Mouse (Mus musculus) cerebellum, postnatal 36 days (tissue): ENCODE data around the gene Trank1.

ENCODE experiments used
- DNase-seq, 2 experiments: peaks; one replicate each; pipeline ENCODE4 v3.0.0; 2021 to 2022; ENCODE audit warnings: mixed read lengths in 2 of 2

The Trank1 gene

DNA sequence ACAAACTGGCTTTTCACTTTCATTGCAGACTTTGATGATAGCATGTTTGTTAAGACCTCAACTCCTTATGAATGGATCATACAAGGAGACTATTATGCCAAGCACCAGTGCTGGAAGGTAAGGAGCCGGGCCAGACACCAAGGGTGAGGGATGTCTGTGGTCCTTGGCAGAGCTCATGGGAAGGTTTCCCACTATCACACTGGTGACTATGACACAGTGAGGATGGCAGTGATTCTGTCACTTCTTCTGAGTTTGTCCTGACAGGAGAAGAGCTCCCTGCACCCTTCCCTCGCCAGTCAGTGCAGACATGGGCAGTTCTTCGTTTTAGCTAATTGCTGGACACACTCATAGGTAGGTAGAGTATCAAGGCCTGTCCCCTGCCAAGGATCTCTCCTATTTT is 71.5 kb downstream of the Trank1 start:
- no peak for DNase-seq

DNA sequence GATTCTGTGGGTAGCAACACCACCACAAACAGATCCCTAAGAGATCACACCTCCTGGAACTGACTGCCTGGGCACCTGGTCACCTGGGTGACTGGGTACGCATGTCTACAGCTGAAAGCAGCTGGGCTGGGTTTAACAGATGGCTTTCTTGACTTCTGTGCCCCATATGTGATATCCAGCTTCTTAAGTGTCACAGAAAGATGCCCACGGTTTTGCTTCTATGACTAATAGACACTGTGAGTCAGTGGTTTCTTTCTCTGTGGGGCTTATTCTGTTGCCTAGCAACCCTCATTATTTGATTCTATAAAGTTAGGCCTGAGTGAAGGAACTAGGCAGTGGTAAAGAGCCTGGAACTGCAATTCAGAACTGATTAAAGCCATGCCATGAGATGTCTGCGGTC is 72.2 kb downstream of the Trank1 start:
- no peak for DNase-seq

DNA sequence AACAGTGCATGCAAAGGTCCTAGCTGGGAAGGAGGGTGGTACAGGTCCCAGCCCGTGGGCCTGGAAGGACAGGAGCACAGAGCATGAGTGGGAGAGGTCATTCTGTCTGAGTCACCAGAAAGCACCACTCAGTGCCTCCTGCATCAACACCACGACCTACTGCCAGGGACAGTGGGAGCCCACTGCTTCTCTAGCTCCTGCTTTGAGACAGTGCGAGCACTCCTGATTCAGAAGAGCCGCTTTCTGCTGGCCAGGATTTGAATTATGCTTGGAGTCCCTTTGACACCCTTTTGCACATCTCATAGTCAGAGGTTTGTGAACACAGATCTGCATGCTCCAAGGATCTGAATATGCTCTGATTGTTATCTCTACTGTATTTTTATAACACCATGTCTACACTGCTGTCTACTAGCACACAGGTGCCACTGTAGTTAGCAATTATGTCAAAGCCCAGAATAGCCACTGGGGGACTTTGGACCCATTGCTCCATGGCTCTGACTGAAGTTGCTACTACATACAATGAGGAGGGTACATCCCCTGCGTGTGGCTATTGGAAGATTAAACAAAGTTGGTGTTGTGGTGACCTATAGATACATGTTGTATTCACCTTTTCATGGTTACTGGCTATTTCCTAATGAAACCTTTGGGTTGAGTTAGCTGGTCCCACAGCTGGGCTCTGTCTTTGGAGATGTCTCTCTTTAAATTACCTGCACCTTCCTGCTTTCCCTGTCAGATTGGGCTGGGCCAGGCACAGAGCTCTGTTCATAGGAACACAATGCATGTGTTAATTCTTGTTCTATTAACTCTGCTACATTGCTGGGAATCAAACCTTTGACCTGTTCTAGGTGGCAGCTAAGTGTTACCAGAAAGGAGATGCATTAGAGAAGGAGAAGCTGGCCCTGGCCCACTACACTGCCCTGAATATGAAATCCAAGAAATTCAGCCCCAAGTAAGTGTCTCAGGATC is 74.3 kb downstream of the Trank1 start:
- no peak for DNase-seq

DNA sequence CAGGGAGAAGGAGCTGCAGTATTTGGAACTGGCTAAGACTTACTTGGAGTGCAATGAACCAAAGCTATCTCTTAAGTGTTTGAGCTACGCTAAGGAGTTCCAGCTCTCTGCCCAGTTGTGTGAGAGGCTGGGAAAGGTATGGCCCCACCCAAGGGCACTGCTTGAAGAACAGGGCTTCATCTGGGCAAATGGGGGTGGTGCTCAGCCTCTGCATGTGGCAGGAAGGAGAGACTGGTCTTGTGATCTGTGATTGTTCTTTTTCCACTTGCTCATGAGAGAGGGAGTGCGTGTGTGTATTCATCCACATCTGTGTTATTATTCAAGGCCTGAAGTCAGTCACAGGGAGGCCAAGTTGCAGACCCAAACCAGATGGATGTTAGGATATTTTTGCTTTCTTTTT is 75.0 kb downstream of the Trank1 start:
- no peak for DNase-seq

DNA sequence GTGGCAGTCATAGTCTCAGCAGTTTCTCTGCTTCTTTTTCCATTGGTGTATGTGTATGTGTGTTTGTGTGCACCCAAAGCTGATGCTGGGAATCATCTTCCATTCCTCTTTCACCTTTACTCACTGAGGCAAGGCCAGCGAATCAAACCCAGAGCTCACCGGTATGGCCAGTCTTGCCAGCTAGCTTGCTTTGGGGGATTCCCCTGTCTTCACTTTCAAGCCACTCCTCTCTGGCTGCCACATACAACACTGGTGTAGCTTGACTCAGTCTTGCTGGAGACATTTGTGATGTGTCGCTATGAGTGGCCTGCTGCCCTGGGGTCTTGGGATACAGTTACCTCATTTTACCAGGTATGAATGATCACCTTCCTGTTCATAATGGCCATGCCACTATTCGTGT is 76.0 kb downstream of the Trank1 start:
- no peak for DNase-seq

DNA sequence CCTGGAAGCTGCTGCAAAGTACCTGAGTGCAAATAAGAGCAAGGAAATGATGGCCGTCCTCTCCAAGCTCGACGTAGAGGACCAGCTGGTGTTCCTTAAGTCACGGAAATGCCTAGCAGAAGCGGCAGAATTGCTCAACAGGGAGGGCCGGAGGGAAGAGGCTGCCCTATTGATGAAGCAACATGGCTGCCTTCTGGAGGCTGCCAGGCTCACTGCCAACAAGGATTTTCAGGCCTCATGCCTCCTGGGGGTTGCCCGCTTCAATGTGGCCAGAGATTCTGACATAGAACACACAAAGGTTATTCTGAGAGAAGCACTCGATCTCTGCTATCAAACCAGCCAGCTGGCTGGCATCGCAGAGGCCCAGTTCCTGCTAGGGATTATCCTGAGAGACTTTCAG is 78.5 kb downstream of the Trank1 start:
- DNase-seq = no peak

DNA sequence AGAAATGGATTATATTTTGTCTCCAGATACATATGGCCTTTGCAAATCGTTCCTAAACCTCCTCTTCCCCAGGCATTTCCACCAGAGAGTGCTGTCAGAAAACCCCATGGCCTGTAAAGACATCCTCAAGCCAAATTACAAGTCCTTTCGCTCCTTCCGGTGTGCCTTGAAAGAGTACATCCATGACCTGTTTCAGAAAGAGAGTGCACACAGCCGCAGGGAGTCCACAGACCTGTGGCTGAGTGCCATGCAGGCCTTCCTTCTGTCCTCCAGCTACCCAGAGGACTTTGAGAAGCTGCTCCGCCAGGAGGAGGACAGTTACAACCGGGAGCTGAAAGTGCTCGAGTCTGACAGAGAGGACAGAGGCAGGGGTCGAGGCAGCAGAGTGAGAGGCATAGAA is 79.5 kb downstream of the Trank1 start:
- no peak for DNase-seq

DNA sequence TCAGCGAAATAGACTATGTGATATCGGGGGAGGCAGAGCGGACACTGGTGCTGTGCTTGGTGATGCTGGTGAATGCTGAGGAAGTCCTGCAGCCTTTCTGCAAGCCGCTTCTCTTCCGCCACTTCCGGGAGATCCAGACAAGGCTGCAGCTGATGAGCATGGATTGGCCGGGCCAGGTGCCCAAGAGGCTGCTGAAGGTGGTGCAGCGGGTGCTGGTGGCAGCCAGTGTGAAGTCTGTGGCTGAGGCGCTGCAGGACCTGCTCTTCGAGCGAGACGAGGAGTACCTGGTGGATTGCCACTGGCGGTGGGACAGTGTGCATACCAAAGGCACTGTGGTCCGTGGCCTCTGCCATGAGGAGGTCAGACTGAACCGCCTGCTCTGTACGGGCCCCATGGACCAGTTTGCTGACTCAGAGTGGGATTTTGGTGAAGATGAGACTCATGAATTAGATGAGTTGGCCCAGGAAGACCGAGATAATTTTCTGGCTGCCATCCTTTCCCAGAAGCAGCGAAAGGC is 80.4 kb downstream of the Trank1 start:
- DNase-seq = no peak

DNA sequence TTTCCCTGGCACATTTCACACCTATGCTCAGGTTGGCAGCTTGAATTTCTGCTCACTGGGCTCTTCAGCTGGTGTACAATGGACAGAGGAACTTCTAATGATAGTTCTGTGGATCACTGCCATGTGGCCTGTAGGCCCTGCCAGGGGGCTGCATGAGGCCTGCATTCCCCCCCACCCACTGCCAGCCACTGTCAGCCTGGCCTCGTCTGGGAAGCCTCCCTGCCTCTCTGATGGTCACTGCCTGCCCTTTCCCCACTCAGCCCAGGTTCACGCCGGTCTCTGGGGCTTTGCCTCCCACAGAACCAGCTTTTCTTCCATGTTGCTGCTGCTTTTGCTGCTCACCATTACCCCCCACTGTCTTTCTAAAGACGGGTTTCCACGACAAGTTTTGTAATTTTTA is 83.7 kb downstream of the Trank1 start:
- no peak for DNase-seq

DNA sequence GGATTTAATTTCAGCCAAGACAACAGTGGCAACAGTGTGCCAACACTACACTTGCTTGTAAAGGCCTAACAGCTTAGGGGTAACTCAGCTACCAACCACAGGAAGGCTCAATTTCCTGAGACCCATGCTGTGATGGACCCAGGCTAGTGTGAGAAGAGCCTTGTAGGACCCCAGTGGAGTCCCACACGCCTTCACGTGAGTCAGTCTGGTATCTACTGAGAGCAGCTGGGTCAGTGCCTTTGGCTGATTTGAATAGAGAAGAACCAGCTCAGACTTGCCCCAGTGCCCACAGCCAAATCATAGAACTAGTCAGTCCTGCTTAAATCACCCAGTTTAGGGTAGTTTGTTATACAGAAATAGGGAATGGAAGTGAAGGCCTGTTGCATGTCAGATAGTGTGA is 86.5 kb downstream of the Trank1 start:
- DNase-seq = no peak

DNA sequence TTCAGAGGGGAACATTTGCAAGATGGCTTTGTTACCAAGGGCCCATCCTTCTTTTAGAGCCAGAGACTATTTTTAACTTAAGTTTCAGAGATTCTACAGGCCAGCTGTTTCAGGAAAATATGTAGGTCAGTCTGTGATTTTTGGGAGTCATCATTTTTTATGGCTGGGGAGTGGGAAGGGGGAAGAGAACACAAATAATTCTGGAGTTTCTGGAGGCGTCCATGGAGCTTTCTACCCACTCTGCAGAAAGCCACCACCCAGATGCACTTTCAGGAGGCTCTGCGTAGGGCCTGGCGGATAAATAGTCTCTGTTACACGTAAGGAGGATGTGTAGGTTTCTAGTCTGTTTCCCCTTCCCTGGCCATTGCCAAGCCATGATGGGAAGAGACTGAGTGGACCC is 88.5 kb downstream of the Trank1 start:
- no peak for DNase-seq

DNA sequence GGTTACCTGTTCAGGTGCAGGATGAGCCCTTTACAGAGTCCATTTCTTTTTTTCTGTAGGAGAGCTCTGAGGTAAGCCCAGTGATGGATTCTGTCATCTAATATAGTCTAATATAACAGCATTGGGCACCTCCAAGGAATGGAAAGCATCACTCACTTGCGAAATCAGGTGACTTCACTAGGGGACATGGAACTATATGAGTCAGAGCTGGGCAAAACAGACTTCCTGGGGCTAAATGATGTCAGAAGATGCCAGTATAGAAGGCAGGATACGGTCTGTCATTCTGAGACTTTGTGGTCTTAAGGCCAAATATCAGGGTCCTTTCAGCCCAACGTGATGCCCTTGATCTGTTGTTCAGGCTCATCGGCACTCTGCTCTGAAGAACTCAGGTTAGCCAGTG is 91.6 kb downstream of the Trank1 start:
- no peak for DNase-seq

DNA sequence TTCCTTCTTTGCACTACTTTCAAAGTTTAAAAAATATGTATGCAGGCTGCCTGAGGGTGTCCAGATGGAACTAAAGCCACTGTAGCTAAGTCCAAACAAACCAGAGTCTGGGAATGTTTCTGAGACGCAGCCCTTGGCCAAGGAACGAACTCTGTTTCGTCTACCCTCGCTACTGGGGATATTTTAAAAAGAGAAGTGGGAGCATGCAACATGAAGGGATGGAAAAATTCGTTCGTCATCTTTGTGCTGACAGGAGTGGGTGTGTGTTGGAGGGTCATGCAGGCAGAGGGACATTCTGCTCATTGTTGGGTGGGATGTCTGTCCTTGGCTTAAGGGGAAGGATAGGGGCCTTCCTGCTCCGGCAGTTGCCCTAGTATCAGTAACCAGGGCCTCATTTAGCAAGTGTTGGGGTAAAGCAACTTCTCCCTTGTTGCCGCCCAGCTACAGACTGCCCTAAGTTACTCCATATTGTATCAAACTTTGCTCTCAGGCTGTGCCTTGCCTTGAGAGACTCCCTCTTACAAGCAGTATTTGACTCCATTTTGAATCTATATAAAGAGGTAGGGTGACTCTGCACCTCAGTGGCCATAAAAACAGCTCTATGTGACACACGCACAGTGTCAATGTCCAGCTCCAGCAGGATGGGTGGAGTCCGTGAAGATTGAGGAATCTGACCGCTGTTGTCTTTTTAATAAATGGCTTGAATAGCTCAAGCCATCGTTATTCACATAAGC is 93.0 kb downstream of the Trank1 start:
- DNase-seq = no peak

DNA sequence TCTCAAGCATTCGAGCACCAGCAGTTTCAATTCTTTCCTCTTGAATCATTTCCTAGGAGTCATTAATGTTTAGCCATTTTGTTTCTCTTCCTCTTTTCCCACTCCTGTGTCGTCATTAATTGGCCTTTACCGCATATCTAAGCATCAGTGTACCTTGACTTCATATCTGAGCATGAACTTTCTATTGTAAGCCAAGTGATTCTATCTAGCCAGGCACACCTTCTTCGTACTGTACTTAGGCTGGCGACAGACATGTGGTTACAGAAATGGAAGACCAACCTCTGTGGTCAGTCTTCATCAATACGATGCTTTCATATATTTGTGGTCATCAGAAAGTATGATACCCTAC is 93.5 kb downstream of the Trank1 start:
- no peak for DNase-seq

DNA sequence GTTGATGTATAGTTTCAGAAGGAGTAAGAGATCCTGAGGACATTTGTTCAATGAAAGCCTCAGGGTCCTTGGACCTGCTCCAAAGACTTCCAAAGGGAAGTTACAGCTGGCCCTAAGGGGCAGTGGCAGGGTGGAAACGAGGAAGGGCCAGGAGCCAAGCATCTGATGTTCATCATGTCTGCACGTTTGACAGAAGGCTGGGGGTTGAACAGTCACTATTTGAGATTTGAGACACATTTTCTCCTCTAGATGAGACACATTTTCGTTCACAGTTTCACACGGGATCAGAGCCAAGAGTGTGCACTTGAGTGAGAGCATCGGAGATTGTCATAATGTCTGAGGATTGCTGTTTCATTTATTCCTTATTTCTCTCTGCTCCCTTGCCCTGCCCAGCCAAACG is 96.5 kb downstream of the Trank1 start:
- no peak for DNase-seq

DNA sequence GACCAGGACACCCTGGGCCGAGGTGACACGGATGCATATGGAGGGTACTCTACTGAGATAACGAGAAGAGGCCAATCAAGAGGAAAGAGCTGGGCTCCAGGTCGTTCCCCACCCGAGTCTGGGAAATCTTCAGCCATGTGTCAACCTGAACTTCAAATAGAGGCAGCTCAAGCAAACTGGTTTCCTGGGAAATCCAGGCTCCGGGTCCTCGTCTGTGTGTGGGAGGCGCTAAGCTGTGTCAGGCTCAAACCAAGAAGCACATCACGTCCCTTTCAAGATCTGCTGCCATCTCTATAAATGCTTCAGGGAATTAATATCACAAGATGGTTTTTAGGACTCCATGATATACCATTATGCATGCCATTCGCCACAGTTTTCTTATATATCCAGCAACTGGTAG is 96.9 kb downstream of the Trank1 start:
- no peak for DNase-seq

DNA sequence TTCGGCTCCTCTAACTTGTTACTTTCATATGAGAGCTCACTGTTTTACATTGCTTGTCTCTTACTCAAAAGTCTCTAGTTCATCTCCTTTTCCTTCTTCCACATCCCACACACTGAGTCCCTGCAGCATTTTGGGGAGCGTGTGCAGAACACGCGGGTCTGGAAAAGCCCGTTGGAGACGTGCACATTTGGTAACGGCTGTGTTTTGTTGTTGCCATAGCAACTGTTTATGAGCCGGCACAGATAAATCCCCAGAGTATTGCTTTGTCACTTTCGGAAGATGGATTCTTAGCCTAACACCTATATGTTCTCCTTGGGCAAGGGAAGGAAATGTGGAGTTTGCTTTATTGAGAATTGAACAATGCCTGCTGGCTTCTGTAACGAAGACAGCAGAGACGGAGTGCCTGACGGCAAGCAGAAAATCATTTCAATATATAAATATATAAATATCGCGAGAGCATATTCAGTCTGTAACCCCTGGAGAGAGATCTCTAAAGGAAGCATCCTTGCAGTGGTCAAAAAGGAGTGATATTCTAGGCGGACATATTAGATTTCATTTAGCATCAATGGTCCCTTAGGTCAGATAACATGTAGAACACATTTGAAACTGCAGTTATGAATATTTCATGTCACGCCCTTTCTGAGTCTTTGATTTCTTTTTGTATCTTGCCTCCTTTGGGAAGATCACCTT is 101.1 kb downstream of the Trank1 start:
- DNase-seq = no peak

DNA sequence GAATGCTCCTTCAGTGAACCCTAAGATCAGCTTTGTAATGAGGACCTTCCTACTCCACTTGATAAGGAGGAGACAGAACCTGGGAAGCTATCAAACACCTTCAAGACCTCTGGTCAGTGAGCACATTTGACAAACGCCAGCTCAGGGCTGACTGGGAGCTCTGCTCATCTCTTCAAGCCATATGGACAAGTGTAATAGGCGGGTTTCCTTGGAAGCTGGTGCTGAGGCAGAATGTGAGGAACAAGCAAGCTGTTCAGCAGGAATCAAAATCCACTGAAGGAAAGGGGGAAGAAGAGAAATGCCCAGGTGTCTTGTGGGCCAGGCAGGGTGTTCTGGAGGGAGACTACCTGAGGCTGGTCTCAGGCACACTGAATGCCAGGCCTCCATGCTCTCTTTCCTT is 110.3 kb downstream of the Trank1 start:
- no peak for DNase-seq

DNA sequence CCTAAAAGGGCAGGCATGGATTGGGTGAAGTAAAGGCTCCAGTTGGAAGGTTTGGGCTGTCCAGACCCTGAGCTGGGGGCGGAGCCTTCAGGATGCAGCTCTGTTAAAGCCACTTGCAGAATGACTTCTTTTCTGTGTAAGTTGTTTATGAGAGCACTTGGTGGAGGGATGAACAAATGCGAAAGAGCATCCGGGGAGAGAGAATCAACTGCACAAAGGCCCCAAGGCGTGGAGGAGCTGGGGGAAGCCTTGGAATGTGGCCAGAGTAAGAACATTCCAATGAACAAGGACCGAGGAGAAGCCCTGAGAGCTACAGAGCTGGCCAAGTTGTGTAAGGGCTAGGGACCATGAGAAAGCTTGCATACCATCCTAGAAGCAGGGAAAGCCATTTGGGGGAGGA is 111.0 kb downstream of the Trank1 start:
- no peak for DNase-seq

DNA sequence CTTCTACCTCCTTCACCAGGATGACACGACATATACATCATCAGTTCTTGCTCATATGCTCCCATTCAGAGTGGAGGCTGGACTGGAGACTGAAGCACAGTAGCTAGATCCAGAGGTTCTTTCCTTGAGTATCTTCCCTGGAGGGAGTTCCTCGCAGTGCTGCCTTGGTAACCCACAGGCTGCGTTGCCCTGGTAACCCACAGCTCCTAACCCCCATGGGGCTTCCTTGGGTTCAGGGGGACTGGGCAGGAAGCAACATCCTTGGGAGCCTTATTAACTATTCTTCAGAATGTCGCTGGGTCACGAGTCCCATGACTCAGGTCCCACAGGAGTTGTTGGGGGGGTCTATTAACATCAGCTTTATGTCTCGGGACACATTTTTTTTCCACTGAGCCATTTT is 113.6 kb downstream of the Trank1 start:
- DNase-seq = no peak

DNA sequence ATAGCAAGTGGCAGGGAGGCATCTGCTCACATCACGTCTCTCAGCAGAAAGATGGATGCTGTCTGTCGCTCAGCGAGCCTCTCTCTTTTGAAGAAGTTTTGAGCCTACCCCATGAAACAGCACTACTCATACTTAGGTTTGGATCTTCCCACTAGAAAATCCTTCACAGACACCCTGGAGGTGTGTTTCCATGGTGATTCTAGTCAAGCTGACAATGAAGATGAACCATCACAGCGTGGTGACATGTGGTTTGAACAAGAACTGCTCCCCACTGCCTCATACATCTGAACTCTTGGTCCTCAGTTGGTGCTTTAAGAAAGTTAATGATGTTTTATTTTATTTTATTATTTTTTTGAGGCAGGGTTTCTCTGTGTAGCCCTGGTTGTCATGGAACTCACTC is 114.4 kb downstream of the Trank1 start:
- no peak for DNase-seq

DNA sequence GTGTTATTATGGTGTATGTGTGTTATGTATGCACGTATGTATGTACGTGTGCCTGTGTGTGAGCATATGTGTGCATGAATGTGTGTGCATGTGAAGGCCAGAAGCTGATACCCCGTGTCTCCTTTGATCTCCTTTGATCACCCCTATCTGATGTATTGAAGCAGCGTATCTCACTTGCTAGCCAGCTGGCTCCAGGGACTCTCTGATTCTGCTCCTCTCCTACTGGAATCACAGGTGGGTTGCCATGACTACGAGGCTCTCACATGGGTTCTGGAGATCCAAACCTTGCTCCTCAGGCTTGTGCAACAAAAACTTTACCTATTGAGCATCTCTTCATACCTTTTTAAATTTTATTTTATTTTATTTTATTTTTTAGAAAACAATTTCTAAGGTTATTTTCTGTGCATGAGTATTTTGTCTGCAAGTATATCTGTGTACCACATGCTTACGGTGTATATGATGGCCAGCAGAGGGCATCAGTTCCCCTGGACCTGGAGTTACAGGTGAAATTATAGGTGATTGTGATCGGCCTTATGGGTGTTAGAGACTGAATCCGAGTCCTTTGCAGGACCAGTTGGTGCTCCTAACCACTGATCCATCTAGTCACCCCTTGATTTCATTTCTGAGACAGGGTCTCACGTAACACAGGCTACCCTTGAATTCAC is 116.5 kb downstream of the Trank1 start:
- DNase-seq = no peak
